ENCODE assay signal across 8 mouse cellular contexts in the genomic region with DNA sequence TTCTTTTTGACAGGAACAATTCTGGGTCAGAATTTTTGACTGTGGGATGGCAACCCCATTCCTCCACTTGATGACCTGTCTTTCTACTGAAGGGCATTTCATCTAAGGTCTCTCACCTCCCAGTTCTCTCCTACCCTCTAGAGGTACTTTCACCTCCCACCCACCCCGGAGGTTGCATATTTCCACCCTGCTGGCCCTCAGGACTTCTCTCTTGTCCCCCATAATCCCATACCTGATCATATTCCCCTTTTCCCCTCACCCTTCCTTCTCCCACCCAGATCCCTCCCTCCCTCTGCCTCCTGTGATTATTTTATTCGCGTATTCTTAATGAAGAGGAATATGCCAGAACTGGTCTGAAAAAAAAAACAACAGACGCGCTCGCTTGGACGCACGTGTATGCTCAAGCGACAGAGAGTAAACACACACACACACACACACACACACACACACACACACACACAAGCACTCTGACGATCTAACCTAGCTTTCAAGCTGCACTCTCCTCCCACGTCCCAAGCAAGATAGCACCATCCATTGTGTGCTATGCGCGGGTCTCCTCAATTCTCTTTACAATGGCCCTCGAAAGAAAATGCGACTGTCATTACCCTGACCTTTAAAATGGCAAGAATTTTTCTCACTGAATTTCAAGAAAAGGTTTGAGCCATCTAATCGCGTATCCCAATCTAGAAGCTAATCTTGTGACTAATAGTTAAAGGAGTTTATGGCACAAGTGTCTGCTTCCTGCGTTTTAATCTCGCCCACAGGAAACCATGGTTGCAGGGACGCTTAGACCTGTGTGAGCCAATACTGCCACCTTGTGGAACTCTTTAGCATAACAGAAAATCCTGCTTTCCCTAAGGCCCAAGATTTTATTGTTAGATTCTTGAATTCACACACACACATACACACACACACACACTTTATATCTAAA.
A peak's percentile ranks its signal among the peaks of the same experiment; 100 is the strongest.
DNase-seq lines count a peak whose midpoint lies in the region; ATAC-seq and TF ChIP-seq lines count a peak whose summit lies in the region.

No protein-coding gene starts in this region.

- H3K4me3 ChIP-seq in gastrocnemius, adult 2 months, result peak overlapping the region; percentile 67
- peak overlapping the region; percentile 41 for H3K4me3 ChIP-seq in forebrain, postnatal 0 days (ENCODE audit: low read depth, low read length)
- peak overlapping the region; percentile 41 for H3K4me3 ChIP-seq in hindbrain, embryonic 16.5 days (ENCODE audit: low read length)
- peak overlapping the region; percentile 28 for H3K4me3 ChIP-seq in lung, postnatal 0 days (ENCODE audit: low read depth, low read length)

- 5% methylated on average over 20 of the region's 20 CpGs for WGBS in forebrain, postnatal 0 days
- whole genome bisulfite sequencing in hindbrain, embryonic 16.5 days, result 8% methylated on average over 20 of the region's 20 CpGs
- 9% methylated on average over 20 of the region's 20 CpGs for WGBS in lung, postnatal 0 days

- TF ChIP-seq EP300 in lung, postnatal 0 days (IDR thresholded peaks at IDR 0.05), result no peak

- intact Hi-C loops in gastrocnemius, adult 2 months (cut with DNase I), result no loop called here

- H3K9ac ChIP-seq in forebrain, postnatal 0 days, result 0 out of 2 replicates have a peak overlapping the region, but pooled peaks have one; percentile 28
- H3K9ac ChIP-seq in hindbrain, embryonic 16.5 days (ENCODE audit: low read depth, low read length), result peak overlapping the region; percentile 39
- no peak overlapping the region for H3K9ac ChIP-seq in lung, postnatal 0 days (replicated peaks; ENCODE audit: low read depth)

- H3K36me3 ChIP-seq in forebrain, postnatal 0 days (ENCODE audit: insufficient read depth), result no peaks in the 10 kb centered on the region
- H3K36me3 ChIP-seq in hindbrain, embryonic 16.5 days (ENCODE audit: control insufficient read depth, insufficient read depth, low read length), result no peaks in the 10 kb centered on the region
- no peaks in the 10 kb centered on the region for H3K36me3 ChIP-seq in lung, postnatal 0 days (ENCODE audit: insufficient read depth, low read length)

- peak; percentile 33 for DNase-seq in gastrocnemius, adult 2 months
- DNase-seq in gastrocnemius, postnatal 25 days, result no peak
- DNase-seq in cerebellum, adult 11-12 months, result peak; percentile 18
- peak; percentile 95 for DNase-seq in forebrain, postnatal 0 days
- DNase-seq in layer of hippocampus, postnatal 25 days (ENCODE audit: extremely low spot score in 1 of 2, low spot score in 1 of 2), result peak; percentile 13 to 42
- DNase-seq in lung, postnatal 0 days (ENCODE audit: low spot score), result peak; percentile 83
- DNase-seq in right cerebral cortex, adult 2 months (ENCODE audit: low spot score in 2 of 2), result peak; percentile 72 to 80

- TF ChIP-seq CTCF in gastrocnemius, adult 2 months (IDR thresholded peaks at IDR 0.05), result peak; percentile 90
- TF ChIP-seq CTCF in forebrain, postnatal 0 days (IDR thresholded peaks at IDR 0.05; ENCODE audit: low read depth), result peak; percentile 96
- peak; percentile 95 for TF ChIP-seq CTCF in lung, postnatal 0 days (IDR thresholded peaks at IDR 0.05)

- H3K4me2 ChIP-seq in forebrain, postnatal 0 days (ENCODE audit: low read depth), result peak overlapping the region; percentile 56
- peak overlapping the region; percentile 67 for H3K4me2 ChIP-seq in hindbrain, embryonic 16.5 days (ENCODE audit: low read length)
- peak overlapping the region; percentile 57 for H3K4me2 ChIP-seq in lung, postnatal 0 days (replicated peaks; ENCODE audit: low read depth, low read length)

- no peak overlapping the region for H3K27ac ChIP-seq in gastrocnemius, adult 2 months
- H3K27ac ChIP-seq in forebrain, postnatal 0 days (ENCODE audit: low read depth, low read length), result no peak overlapping the region
- 0 out of 2 replicates have a peak overlapping the region, but pooled peaks have one; percentile 58 for H3K27ac ChIP-seq in hindbrain, embryonic 16.5 days (ENCODE audit: low read depth, low read length)
- H3K27ac ChIP-seq in lung, postnatal 0 days (ENCODE audit: low read length), result no peak overlapping the region

- H3K9me3 ChIP-seq in forebrain, postnatal 0 days (ENCODE audit: low read length), result no peaks in the 10 kb centered on the region
- H3K9me3 ChIP-seq in hindbrain, embryonic 16.5 days (ENCODE audit: control insufficient read depth, low read length), result no peaks in the 10 kb centered on the region
- H3K9me3 ChIP-seq in lung, postnatal 0 days (ENCODE audit: low read length), result no peaks in the 10 kb centered on the region

- no peaks in the 10 kb centered on the region for H3K4me1 ChIP-seq in forebrain, postnatal 0 days (ENCODE audit: insufficient read depth)
- H3K4me1 ChIP-seq in hindbrain, embryonic 16.5 days (ENCODE audit: control insufficient read depth, insufficient read depth, low read depth, low read length), result peaks cover 6% of the 10 kb centered on the region
- H3K4me1 ChIP-seq in lung, postnatal 0 days (ENCODE audit: insufficient read depth, low read depth, low read length), result no peaks in the 10 kb centered on the region

- no peaks in the 10 kb centered on the region for H3K27me3 ChIP-seq in forebrain, postnatal 0 days (ENCODE audit: insufficient read depth, low read length)
- no peaks in the 10 kb centered on the region for H3K27me3 ChIP-seq in hindbrain, embryonic 16.5 days (replicated peaks; ENCODE audit: control insufficient read depth, insufficient read depth, low read length)
- H3K27me3 ChIP-seq in lung, postnatal 0 days (replicated peaks; ENCODE audit: insufficient read depth, low read length), result no peaks in the 10 kb centered on the region

- ATAC-seq in forebrain, postnatal 0 days, result peak; percentile 94
- peak; percentile 88 for ATAC-seq in hindbrain, embryonic 16.5 days
- peak; percentile 78 for ATAC-seq in lung, postnatal 0 days
